Mouse (Mus musculus): Measurements from ENCODE around the gene Camkv. TPM values are rescaled to one million over a fixed set of nuclear protein-coding genes. Genes with fewer than 3 reads are reported as not detected.

The Camkv gene
- not detected for polyA plus RNA-seq (2014; fragmentation: Illumina TruSeq; extraction: RNeasy Lipid Tissue Mini Kit (QIAGEN cat#74804); ENCODE audit: low read depth, low replicate concordance)

DNA sequence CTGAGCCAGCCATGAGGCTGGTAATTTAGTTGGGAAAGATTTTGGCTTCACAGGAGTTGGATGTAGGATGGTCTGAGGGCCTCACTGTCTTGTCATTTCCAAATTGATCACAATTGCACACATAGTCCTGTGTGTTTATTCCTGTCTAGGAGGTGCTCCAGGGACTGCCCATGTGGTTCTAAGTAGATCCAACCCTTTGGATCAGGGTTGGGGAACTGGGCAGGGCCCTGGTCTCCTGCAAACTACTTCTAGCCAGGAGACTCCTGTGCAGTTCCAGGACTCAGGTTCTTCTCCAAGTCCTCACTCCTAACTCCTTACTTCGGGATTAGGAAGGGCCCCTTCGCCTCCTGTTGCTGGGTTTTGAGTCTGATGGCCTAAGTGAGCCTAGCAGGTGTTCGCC is at the start of gene Camkv:
TSS of gene Camkv (plus strand) at position 301 of the 400 bp plus-strand sequence.

DNA sequence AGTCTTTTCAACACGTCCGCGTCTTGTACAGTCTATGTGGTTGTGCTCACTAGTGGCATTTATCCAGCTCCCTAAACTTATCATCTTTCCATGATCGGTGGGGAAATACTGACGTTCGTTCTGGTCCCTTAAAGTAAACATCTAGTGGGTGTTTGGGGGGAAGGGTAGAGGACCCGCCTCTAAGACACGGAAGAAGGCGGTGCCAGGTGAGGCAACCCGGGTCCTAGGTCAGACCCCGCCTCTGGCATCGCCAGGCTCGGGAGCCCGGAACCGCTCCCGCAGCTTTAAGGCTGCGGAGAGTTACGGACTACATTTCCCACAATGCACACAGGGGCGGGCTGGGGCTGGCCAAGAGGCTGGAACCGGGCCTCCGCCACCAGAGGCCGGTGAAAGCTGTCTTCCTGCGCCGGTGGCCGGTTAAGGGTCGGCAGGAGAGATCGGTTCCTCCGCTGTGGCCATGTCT is 47.6 kb upstream of the Camkv start, which contains the start of gene Mon1a:
TSS of gene Mon1a (plus strand) at position 348 of the 463 bp plus-strand sequence.

DNA sequence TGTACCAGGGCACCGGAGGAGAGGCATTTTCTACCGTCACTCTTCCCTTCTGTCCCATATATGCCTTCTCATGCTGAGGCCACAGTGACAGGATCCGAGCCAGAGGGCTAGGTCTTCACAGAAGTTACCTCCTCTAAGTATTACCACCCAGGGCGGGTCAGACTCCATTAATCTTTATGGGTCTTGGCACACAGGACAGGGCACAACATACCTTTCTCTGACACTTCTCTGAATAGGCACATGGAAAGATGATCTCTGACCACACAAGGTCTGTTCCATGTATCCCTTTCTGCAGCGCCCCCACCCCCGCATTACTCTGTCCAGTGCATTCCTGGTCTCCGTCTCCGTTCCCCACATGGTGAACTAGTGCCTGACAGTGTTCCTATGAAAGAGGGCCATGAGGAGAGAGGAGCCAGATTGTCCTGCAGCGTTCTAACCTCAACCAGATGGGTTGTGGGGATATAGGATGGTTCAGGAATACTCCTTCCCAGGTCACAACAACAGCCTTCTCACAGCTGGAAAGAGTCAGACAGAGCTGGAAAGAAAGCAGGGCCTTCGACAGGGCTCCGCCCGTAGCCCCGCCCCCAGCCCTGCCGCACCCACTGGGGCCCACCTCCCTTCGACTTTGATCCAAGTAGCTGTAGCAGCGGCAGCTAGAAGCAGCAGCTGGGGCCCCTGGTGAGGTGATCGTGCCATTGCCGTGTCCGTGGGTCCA is 29.1 kb upstream of the Camkv start, which contains the start of gene Mst1r:
TSS of gene Mst1r (plus strand) at position 622 of the 715 bp plus-strand sequence.

DNA sequence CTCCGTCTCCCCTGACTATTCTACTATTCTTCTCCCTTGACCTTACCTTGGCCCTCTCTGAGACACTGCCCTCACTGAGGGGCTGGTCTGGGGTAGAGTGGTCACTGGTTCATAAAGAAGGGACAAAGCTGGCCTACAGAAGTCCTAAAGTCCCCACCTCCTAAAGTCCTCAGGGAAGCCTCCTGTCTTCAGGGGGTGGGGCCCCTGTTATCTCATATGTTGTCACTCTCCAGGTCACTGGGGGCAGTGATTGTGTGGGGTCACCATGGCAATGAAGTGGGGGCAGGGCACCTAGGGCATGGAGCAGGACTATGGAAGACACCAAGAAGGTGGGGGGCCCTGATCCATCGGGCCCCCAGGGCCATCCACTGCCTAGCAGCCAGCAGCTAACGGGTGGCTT is 7.3 kb upstream of the Camkv start, which contains the start of gene Actl11:
TSS of gene Actl11 (plus strand) at position 301 of the 400 bp plus-strand sequence.

DNA sequence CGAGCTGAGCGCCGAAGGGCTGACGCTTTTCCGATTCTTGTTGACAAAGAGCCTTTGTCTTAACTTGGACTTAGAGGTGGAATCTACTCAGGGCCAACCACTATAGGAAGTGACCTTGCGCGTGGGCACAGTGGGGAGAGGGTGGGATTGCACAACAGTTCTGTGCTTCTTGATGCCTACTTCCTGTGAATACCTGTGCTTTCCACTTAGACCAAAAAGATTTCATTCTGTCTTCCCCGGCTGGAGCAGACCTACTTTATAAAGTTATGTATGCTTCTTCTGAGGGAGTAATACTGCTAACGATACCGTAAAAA is 14.4 kb downstream of the Camkv start, which contains the start of gene Traip:
TSS of gene Traip (plus strand) at position 215 of the 314 bp plus-strand sequence.

DNA sequence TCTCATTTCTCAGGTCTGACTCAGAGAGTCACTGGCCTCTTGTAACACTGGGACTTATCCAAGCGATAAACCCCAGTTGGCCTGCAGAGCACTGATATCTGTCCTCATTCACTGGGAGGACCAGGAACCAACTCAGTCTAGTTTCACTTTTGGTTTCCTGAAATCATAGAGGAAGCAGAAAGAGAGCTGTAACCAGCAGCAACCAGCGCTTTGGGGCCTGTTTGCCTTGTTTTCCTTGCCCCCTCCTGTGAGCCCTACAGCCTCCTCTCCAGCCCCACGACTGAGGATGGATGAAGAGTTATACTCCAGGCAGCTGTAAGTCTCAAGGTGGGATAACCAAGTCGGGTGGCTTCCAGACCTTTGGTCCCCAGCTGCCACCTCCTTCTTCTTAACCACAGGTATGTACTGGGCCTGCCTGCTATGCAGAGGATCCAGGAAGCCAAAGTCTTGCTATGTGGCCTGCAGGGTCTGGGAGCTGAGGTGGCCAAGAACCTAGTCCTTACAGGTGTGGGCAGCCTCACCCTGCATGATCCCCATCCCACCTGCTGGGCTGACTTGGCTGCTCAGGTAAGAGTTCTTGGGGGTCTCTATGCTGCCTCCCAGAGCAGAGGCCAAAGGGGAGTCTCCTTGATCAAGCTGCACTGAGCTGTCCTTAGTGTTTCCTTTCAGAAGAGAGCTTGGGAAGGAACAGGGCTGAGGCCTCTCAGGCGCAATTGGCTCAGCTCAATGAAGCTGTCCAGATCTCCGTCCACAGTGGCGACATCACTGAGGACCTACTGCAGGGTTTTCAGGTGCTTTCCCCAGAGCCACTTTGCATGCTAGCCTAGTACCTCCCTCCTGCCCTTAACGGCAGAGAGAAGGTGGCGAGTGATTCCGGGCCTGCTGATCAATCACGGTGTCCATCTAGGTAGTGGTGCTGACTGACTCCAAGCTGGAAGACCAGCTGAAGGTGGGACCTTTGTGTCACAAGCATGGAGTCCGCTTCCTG is 40.2 kb downstream of the Camkv start, which contains the start of gene Uba7:
TSS of gene Uba7 (plus strand) at position 107 of the 988 bp plus-strand sequence.

DNA sequence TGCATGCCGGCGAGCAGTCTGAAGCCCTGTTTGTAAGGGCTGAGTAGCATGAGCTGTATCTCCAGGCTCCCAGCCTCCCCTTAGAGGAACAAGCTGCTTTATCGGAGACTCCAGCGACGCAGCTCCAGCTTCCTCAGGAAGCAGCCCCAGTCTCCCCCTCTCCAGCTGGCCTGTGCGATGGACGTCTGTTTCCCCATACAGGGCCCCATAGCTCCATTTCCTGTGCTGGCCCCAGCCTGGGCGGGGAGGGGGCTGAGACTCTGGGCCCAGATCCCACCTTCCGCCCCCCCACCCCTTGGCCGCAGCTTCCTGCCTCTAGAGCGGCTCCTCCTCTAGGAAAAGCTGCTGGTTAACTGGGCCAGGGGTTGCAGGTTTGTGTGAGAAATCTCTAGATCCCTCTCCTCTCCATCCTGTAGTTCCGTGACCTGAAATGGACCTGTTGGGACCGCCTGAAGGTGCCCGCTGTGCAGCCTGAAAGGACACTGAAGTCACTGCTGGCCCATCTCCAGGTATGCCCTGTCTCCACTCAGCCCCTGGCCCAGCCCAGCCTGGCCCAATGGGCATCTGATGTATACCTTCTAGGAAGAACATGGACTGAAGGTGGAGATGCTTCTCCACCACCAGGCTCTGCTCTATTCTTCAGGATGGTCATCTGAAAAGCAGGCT is 47.3 kb downstream of the Camkv start, which contains the start of gene Gm20661:
TSS of gene Gm20661 (plus strand) at position 378 of the 666 bp plus-strand sequence.

DNA sequence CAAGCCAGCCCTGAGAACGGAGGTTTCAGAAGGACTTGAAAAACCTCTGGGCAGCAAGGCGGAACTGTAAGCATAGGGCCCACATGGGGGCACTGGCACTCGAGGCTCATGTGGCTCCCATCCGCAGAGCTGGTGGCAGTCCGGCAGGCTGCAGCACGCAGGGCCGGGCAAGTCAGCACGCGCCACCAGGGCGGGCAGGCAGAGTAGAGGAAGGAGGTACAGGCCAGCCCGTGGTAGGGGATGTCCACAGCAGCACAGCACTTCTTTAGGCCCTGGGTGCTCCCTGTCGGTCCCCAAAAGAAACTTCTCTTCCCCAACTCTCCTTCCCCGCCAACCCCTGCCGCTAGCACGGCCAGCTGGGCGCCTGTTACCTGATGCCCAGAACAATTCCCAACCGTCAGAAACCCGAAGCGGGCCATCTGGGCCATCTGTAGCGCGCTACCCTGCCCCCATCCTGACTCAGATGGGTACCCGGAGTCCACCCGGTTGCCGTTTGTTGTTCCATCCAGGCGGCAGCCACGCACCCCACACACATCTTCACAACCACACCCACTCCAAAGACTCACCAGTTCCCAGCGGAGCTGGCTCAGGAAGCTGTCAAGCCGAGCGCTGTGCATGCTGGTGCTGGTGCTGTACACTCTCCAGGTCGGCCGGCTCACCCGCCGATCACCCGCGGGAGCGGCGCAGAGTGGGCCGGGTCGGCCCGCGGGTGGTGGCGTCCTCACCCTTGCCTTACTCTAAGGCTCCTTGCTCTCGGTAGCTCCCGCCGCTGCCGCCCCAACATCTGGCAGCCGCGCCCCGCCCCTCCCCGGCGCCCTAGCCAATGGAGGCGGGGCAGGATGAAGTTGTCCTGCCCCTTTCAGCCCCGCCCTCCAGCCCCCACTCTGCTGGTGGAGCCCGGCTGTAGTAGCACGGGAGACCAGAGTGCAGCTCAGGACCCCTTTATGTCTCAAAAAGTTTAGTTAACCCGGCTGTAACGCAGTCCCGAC is 50.0 kb downstream of the Camkv start, which contains the start of gene Inka1:
TSS of gene Inka1 (minus strand) at position 749 of the 989 bp plus-strand sequence.

DNA sequence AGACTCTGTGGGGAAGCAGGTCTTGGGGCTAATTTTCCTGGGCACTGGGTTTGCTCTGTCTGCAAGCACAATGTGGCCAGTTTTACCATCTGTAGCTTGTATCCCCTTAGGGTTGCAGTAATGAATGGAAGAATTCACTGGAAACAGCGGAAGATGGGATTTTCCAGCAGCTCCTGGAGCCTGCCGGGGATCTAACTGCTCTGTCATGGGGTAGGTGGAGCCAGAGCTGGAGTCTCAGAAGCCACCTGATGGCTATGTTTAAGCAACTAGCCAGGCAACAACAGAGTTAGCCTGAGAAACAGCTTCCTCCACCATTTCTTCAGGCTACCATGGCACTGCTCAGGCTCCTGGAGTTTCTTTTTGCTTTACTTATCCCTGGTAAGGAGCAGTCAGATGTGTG is 56.7 kb downstream of the Camkv start, which contains the start of gene Cdhr4:
TSS of gene Cdhr4 (plus strand) at position 301 of the 400 bp plus-strand sequence.

DNA sequence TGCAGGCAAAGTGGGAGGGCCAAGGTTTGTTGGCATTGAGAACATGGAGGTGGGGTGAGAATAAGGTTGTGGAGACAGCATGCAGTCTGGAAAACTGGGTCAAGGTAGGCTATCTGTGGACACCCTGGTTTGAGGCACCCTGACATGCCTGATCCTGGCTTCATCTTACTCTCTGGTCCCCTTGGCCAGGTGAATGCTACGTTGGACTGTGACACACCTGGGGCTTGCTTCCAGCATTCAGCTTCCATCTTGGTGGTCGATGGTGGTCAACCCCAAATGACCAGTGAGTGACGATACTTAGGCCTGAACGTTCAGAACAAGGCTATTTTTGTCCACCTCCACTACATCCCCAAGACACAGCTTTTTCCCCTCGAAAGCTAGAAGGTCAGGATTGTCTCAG is 60.6 kb downstream of the Camkv start, which contains the start of gene Gm20662:
TSS of gene Gm20662 (plus strand) at position 301 of the 400 bp plus-strand sequence.

Other genes with a start within 250 kb of the Camkv start
- gene Sema3f, start 225.2 kb upstream of the Camkv start, polyA plus RNA-seq (2014; fragmentation: Illumina TruSeq; extraction: RNeasy Lipid Tissue Mini Kit (QIAGEN cat#74804); ENCODE audit: low read depth, low replicate concordance) = 0.76 TPM
- gene Rbm5, start 164.7 kb upstream of the Camkv start, polyA plus RNA-seq (2014; fragmentation: Illumina TruSeq; extraction: RNeasy Lipid Tissue Mini Kit (QIAGEN cat#74804); ENCODE audit: low read depth, low replicate concordance) = 233 TPM
- 211 TPM for gene Rbm6, start 62.4 kb upstream of the Camkv start, polyA plus RNA-seq (2014; fragmentation: Illumina TruSeq; extraction: RNeasy Lipid Tissue Mini Kit (QIAGEN cat#74804); ENCODE audit: low read depth, low replicate concordance)
- gene Mon1a, start 47.5 kb upstream of the Camkv start, polyA plus RNA-seq (2014; fragmentation: Illumina TruSeq; extraction: RNeasy Lipid Tissue Mini Kit (QIAGEN cat#74804); ENCODE audit: low read depth, low replicate concordance) = not detected
- gene Mst1r, start 28.8 kb upstream of the Camkv start, polyA plus RNA-seq (2014; fragmentation: Illumina TruSeq; extraction: RNeasy Lipid Tissue Mini Kit (QIAGEN cat#74804); ENCODE audit: low read depth, low replicate concordance) = 2.0 TPM
- gene Actl11, start 7.2 kb upstream of the Camkv start, polyA plus RNA-seq (2014; fragmentation: Illumina TruSeq; extraction: RNeasy Lipid Tissue Mini Kit (QIAGEN cat#74804); ENCODE audit: low read depth, low replicate concordance) = not detected
- gene Traip, start 14.5 kb downstream of the Camkv start, polyA plus RNA-seq (2014; fragmentation: Illumina TruSeq; extraction: RNeasy Lipid Tissue Mini Kit (QIAGEN cat#74804); ENCODE audit: low read depth, low replicate concordance) = 0.32 TPM
- 4.6 TPM for gene Uba7, start 39.8 kb downstream of the Camkv start, polyA plus RNA-seq (2014; fragmentation: Illumina TruSeq; extraction: RNeasy Lipid Tissue Mini Kit (QIAGEN cat#74804); ENCODE audit: low read depth, low replicate concordance)
- 0.47 TPM for gene Gm20661, start 47.4 kb downstream of the Camkv start, polyA plus RNA-seq (2014; fragmentation: Illumina TruSeq; extraction: RNeasy Lipid Tissue Mini Kit (QIAGEN cat#74804); ENCODE audit: low read depth, low replicate concordance)
- not detected for gene Inka1, start 50.2 kb downstream of the Camkv start, polyA plus RNA-seq (2014; fragmentation: Illumina TruSeq; extraction: RNeasy Lipid Tissue Mini Kit (QIAGEN cat#74804); ENCODE audit: low read depth, low replicate concordance)
- gene Cdhr4, start 56.8 kb downstream of the Camkv start, polyA plus RNA-seq (2014; fragmentation: Illumina TruSeq; extraction: RNeasy Lipid Tissue Mini Kit (QIAGEN cat#74804); ENCODE audit: low read depth, low replicate concordance) = not detected
- not detected for gene Gm20662, start 60.7 kb downstream of the Camkv start, polyA plus RNA-seq (2014; fragmentation: Illumina TruSeq; extraction: RNeasy Lipid Tissue Mini Kit (QIAGEN cat#74804); ENCODE audit: low read depth, low replicate concordance)
- 21.5 TPM for gene Ip6k1, start 66.8 kb downstream of the Camkv start, polyA plus RNA-seq (2014; fragmentation: Illumina TruSeq; extraction: RNeasy Lipid Tissue Mini Kit (QIAGEN cat#74804); ENCODE audit: low read depth, low replicate concordance)
- 1.2 TPM for gene Gmppb, start 113.6 kb downstream of the Camkv start, polyA plus RNA-seq (2014; fragmentation: Illumina TruSeq; extraction: RNeasy Lipid Tissue Mini Kit (QIAGEN cat#74804); ENCODE audit: low read depth, low replicate concordance)
- gene Amigo3, start 117.5 kb downstream of the Camkv start, polyA plus RNA-seq (2014; fragmentation: Illumina TruSeq; extraction: RNeasy Lipid Tissue Mini Kit (QIAGEN cat#74804); ENCODE audit: low read depth, low replicate concordance) = 0.28 TPM
- not detected for gene Mst1, start 144.8 kb downstream of the Camkv start, polyA plus RNA-seq (2014; fragmentation: Illumina TruSeq; extraction: RNeasy Lipid Tissue Mini Kit (QIAGEN cat#74804); ENCODE audit: low read depth, low replicate concordance)
- gene Rnf123, start 147.7 kb downstream of the Camkv start, polyA plus RNA-seq (2014; fragmentation: Illumina TruSeq; extraction: RNeasy Lipid Tissue Mini Kit (QIAGEN cat#74804); ENCODE audit: low read depth, low replicate concordance) = 0.60 TPM
- gene Apeh, start 158.9 kb downstream of the Camkv start, polyA plus RNA-seq (2014; fragmentation: Illumina TruSeq; extraction: RNeasy Lipid Tissue Mini Kit (QIAGEN cat#74804); ENCODE audit: low read depth, low replicate concordance) = 24.7 TPM